Mouse (Mus musculus) kidney, postnatal 36 days (tissue): ENCODE data around the gene Ttll10.
A peak's percentile ranks its signal among the peaks of the same experiment; 100 is the strongest.

Source experiments
- DNase-seq, 2 experiments: peaks; one replicate each; pipeline ENCODE4 v3.0.0; 2021 to 2022; ENCODE audit warnings: mixed read lengths in 2 of 2

The Ttll10 gene

DNA sequence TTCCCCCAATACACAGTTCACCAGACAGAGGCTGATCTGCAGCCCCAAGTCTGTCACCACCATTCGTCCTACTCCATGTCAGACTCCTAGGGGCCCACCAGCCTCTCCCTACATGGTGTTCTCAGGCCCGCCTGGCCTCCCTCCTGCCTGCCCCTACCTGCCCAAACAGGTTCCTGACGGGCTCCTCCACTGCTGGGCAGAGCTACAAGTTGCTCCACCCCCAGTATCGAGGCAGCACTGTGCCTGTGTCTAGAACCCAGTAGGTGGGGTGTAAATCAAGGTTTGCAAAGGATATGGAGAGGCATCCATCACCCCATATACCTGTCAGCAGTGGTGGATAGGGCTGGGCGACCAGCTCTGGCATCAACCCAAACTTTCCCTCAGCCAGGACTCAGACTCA, at the start of gene Ttll10:
Gene Ttll10 (minus strand): TSS at position 154 of the 400 bp plus-strand sequence.
- peak; percentile 72 to 73 for DNase-seq

DNA sequence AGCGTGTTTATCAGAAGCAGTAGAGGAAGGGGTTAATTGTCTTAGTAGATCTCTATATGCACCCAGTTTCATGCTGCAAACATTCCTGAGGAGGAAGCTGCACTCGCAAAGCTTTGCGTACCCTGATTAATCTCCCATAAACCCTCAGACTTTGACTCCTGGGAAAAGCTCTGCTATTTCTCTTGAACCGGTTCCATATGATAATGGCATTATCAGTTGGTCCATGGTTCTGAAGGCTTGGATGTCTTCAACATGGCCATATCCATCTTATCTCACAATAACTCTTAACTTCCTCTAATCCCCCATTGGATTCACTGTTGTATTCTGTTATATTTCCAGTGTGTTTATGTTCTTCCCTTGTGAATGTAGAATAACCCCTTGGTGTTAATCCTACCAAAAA, 44.1 kb upstream of the Ttll10 start:
- DNase-seq, result no peak

DNA sequence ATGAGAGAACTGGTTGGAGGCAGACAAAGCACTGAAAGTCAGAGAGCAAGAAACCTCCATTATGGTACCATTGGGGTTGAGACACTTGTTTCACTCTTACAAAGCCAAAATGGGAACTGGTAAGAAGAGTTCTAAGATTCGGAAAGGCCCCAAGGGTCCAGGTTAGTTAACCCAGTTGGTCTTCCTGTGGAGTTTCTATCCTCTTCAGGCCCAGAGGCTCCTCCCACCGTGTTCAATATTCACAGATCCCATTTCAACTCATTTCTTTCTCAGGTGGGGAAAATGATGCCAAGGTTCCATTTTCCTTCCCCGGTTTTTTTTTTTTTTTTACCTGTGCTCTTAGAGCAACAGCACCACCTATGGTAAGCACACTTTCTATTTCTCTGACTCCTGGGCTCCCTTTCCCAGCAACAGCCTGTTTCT, 42.3 kb upstream of the Ttll10 start:
- DNase-seq, result peak; percentile 39

DNA sequence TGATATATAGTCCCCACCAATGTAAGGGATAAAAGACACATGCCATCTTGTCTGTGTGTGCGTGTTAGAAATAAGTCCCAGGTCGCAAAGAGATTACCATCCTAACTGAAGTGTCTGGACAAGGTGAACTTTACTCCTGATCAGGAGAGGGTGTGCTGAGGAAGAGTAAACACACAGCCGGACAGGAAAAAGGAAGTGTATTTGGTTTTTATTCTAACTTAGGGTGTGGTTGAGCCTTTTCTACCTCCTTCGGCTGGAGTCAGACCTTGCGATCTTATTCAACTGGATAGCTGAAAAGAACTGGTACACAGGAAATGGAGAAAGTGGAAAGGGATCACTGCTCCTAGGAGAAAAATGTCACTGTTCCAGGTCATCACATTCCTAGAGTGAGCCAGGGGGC, 41.3 kb upstream of the Ttll10 start:
- no peak for DNase-seq

DNA sequence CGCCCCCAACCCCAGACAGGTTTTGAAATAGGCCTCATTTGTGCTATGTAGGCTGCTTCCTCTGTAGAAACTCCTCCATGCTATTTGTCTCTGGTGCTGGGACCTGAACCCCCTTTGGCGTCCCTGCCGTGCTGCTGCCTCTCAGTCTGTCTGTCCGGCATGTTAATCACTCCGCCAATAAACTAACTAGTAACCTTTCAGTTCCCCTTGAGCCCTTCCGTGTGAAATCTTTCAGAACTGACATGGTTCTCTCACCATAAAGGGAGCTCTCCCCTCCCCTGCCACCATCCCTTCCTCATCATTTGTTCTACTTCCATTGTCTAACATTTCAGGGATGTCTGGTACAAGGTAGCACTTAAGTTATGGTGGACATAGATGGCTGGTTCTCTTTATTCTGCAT, 40.2 kb upstream of the Ttll10 start:
- DNase-seq, result no peak

DNA sequence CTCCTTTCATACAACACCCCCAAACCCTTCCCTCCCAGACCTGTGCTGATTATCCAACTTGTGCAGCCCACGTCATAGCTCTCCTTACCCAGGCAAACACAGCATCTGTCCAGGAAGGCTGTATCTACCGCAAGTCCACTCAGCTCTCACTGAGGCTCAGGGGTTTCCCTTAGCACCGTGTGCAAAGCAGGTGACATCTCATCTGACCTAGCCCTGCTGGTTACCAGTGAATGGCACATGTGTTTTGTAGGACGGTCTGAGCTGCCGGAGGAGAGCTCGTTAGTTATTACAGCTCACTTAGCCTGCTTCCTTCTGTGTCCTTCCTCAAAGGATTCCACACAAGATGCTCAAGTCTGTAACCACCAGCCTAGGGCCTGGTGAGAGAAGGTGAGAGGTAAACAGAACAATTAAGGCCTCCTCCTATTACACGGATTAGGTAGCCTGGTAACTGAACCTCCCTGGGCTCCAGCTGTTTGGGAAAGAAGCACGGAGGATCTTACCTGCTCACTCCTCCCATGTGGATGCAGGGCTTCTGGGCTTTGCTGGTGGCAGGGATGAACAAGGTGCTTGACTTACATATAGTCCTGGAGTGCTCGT, 38.7 kb upstream of the Ttll10 start:
- DNase-seq, result no peak

DNA sequence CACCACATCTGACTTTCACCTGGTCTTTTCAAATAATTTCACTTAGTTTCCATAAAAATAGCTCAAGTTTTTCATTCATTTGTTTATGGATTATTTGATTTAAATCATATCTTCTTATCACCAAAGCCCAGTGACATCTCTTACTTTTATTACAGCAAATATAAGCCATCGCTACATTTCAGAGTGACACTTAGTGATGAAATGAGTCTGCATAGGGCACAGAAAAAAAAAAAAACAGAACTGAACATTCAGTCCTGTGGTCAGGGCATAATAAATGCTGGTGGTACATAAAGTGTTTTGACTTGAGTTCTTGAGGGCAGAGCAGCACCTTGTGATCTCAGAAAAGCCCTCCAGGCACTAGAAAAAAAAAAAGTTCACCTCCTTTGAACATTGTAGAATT, 37.0 kb upstream of the Ttll10 start:
- no peak for DNase-seq

DNA sequence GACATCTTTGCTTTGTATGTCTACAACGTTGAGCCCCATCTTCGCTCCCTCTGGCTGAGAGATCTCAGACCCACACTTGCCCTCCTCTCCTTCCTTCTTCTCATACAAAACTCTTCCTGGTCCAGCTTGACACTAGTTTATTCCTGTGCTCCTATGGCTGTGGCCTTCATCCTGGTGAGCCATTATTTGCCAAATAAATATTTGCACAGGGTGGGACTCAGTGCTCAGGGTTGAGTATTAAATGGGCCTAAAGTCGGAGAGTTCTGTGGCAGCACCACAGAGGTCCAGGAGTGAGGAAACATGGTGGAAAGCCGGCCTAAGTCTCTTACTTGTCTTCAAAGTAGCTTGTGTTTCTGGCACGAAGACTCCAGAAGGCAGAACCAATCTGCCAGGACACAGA, 34.5 kb upstream of the Ttll10 start:
- DNase-seq, result no peak

DNA sequence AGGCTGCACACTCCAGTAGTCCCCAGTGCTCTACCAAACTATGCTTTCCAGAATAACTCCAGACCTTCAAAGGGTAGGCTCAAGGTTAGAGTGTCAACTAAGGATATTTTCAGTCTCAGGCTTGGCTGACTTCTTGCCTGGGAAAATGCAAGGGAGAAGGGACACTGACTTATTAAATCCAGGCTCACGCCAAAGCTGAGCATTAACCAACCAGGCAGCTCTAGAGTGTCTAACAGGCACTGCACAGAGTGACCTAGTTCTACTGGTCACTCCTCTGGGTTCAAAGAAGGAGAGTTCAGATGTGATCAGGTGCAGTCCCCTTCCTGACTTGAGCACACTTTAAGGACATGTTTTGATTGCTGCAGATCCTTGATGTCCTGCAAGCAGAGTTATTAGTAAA, 33.6 kb upstream of the Ttll10 start:
- peak; percentile 45 to 61 for DNase-seq

DNA sequence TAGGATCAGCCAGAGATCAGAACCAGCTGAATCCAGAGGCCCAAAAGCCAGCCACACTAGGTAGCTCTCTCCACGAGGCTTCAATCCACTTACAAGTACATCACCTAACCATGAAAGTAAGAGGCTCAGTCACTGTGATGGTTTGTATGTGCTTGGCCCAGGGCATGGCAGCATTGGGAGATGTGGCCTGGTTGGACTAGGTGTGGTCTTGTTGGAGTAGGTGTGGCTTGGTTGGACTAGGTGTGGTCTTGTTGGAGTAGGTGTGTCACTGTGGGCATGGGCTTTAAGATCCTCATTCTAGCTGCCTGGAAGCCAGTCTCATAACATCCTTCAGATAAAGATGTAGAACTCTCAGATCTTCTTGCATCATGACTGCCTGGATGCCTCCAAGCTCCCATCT, 32.0 kb upstream of the Ttll10 start:
- DNase-seq, result no peak

DNA sequence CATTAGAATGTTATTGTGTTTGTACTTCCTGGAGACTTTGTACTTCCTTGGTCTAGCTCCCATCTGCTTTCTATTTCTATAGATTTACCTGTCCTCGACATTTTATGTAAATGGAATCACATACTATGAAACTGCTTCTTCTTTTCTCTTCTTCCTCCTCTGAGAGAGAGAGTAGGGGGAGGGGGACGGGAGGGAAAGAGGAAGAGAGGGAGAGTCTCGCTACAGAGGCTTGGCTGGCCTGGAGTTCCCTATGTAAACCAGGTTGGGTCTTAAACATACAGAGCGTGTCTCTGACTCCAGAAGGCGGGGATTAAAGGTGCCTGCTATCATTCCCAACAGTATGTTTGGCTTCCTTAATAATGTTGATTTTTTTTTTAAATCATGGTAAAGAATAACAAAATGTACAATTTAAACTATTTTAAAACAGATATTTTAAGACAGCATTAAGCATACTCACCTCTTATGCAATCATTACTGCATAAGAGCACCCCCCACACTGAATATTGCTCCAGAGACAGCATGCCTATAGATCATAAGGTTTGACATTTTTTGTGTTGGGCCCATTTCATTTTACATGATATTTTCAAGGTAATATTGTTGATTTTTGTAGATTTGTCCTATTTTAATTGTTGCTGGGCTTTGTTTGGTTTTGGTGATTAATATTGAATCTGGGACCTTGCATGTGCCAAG, 28.3 kb upstream of the Ttll10 start:
- no peak for DNase-seq

DNA sequence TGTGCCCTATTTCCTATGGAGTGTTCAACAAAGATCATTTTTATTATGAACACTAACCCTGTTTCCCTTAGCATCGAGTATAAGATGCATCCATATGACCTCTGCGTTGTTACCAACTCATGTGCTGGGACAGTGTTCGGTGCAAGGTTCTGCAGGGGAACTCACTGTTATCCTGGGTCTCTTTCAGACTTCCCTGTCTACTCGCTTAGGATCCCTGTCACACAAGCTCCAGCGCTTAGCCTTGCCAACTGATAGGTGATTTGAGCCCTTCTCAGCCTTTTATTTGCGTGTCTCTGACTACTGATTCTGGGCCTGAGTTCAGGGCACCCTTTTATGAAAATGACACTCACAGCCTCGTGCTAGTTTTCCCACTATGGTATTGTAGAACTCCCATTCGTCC, 26.0 kb upstream of the Ttll10 start:
- DNase-seq, result no peak

DNA sequence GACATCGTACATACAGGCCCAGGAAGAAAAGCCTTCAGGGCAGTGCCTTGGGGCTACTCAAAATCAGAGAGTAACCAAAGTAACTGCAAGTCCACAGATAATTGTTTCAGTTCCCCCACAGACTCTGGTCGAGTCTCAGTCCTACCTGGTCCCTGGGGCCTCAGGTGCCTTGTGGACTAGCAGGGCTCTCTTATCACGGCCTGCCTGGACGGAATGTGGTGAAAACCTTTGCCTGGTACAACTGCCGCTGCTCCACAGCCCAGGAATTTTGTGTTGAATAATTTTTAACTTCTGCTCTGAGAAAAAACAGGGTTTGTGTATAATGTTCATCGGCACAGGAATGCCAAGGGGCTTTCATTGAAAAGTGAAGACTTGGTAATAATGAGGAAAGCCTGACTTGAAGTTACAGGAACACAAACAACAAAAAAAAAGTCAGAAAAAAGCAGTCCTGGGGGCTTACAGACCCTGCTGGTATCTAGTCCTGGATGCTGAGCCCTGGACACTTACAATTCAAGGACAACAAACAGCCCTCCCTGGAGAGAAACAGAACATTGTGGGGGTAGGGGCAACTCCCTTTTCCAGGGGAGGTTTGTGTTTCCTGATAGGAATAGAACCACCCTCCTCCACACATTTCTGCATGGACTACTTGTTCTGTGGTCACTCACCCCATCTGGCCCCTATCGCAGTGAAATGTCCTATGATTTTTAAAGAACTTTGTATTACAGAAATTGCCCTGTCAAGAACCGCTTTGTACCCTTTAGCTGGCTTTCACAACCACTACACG, 25.1 kb upstream of the Ttll10 start:
- DNase-seq, result peak; percentile 75 to 79

DNA sequence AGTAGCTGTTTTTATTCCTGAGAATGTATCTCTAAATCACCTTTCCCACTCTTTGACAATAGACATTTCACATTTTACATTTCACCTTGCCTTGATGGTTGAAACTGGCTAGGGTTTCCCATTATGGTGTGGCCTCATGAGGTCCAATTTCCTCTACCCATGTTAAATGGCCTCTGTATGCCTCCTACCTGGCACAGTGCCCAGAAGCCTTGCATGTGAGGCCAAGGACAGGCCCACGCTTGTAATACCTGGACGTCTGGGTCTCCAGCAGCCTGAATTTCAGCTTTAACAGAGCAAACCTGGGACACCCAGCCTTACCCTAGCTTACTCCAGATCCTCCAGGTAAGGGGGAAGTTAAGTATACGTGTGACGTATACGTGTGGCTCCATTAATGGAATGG, 24.1 kb upstream of the Ttll10 start:
- peak; percentile 94 to 95 for DNase-seq

DNA sequence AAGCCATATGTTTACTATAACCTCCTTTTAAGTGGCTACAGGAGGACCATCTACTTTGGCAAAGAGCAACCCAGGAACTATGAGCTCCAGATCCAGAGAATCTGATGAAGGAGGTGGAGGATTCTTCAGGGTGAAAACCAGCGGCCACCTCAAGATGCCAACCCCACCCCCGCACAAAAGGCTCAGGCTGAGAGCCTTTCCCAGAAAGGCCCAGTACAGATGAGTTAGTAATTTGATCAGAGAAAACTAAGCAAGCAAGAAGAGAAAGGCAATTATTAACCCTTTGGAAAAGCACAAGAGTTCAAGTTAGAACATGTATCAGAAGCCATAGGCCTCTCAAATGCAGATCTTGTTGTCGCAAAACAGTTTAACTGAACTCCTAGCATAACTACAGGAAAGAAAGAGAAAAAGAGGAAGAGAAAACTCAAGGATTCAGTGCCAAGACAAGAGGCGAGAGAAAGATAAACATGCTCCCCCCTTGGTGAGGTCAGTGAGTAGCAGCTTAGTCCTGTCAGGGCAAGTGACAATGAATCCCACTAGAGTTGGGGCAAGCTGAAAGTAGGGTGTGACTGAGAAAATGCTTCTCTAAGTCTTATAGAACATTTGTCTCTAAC, 23.5 kb upstream of the Ttll10 start:
- peak; percentile 68 to 74 for DNase-seq

DNA sequence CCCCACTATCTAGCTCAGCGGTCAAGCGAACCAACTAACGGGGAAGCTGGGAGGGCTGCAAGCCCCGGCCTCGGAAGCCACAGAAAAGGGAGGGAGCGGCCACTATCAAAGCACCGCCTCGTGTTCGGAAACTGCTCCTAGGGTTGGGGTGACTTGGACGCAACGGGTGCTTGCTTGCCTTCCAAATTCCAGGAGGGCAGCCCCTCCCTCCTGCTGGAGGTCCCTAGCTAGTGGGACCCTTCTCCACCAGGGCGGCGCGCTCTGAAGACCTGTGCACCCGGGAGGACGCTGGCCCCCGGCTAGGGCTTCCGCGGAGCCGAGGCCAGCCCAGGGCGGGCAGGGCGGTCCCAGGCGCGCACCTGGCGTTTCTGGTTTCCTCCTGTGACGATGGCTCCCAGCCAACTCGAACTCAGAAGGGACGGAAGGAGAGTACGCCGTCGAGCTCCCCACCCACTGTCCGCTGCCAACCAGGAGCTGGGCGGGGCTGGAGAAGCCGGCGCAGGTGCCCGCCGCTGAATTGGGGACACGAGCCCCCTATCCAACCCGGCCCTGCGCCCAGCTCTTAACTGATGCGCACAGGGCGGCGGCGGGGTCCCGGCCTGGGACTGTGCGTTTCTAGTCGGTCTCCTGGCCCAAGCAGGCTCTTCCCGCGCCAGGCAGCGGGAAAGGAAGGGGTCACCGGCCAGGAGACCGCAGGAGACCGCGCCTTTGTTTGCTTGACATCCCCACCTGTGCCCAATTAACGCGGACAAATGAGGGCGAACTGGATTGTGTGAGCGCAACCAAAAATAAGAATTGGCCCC, 18.5 kb upstream of the Ttll10 start:
- peak; percentile 84 to 92 for DNase-seq

DNA sequence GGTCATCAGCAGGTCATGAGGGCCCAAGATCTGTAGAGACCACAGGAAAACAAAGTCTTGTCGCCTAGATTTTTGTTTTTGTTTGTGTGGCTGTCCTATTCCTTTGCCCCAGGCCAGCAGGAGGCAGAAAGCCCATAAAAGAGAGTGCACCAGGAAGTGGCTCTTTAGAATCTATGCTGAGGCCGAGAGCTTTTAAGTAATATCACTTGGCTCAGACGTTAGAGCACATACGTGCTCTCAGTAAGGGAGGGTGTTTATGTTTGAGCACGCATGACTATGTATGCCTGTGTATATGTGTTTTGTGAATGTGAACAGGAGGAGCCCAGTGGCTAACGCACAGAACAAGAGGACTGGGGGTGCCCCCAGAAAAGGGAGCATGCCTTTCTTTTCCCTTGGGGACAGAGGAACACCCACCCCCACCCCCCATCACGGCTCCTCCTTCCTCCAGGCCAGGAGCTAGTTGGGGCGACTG, 17.7 kb upstream of the Ttll10 start:
- no peak for DNase-seq

DNA sequence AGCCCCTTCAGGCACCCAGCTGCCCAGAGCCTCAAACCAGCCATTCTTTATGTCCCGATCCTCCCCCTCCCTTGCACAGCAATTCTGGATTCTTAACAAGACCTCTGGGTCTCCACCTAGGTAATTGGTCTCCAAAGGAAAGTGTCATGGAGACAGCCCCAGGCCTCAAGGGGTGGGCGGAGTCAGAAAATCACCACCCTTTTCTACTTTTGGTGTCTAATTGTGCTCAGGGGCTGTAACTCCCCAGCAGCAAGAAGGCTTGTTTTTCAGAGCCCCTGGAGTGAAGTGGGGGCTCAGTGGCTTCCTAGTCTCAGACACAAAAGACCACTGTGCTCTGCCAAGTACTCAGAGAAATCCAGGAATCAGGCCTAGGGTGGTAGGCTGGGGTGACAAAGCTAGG, 11.5 kb upstream of the Ttll10 start:
- no peak for DNase-seq

DNA sequence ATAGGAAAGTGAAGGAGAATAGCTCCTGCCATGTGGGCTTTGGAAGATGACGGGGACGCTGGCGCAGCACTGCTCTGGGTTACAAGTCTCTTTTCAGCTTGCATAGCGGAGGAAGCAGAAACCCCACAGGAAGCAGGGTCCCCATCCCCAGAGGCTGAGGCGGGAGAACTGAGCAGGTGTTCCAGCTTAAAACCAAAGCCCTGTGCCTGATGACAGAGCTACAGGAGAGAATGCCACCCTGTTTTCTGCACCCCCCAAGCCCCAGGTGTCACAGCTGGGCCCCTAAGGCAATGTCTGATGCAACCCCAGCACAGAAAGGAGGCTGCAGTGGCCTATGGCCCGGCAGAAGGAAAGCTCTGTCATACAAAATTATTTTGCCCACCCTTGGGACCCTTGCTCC, 11.1 kb upstream of the Ttll10 start:
- no peak for DNase-seq

DNA sequence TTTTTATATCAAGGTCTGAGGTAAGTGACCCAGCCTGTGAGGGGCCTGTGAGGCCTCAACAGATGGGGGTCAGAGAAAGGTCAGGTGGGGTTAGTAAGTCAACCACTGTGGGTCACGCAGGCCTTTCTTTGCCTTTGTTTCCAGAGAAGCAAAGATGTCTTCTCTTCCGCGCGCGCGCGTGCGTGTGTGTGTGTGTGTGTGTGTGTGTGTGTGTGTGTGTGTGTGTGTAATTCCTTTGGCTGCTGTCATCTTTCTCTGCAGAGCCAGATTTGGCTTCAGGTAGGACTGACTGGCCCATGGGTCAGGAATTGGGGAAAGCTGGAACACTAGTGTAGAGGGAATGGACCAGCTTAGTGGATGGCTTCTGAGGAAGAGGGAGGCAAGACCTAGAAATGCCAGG, 10.5 kb upstream of the Ttll10 start:
- DNase-seq, result no peak

DNA sequence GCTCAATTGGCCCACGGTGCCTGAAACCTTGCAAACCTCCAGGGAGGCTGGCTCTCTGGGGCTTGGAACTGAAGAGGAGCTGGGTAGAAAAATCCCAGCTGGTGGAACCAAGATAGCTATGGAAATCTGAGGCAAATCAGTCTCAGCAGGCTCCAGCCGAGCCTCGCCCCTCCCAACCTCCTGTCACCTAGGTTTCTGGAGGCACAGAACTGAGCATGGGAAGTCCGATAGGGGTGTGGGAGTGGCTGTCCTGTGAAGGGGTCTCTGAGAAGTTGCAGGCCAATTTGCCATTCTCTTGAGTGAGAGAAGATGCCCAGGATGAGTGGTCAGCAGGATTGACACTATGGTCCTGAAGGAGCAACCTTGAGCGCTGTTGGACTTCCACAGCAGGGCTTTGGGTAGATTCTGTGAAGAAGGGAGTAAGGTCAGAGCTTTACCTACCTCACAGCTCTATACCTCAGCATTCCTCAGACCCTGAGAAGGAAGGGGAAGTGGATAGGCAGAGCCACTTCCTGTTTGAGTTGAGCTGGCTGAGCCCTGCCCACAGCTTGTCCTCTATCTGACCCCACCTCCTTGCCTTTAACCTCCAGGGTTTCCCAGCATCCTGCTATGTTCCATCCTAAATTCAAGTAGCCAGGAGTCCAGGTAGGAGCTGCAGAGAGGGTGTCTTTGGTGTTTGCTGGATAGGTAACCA, 8.2 kb upstream of the Ttll10 start:
- DNase-seq, result no peak
